Mouse (Mus musculus) mammary gland, adult 2 months (tissue): ENCODE results near the gene Nbl1. TPM values are rescaled to one million over a fixed set of nuclear protein-coding genes. Genes with fewer than 3 reads are reported as not detected.

Experiments used
- polyA plus RNA-seq: library from polyadenylated mRNA; depleted of rRNA; stranded (reverse); fragments of >200 nt; gene quantifications from 2 replicates; pipeline ENCODE4 v1.2.3, GENCODE M21; 2012; ENCODE audit warnings: low replicate concordance; rRNA removed

Nbl1 gene
- 105 and 191 TPM in 2 replicates for polyA plus RNA-seq

DNA sequence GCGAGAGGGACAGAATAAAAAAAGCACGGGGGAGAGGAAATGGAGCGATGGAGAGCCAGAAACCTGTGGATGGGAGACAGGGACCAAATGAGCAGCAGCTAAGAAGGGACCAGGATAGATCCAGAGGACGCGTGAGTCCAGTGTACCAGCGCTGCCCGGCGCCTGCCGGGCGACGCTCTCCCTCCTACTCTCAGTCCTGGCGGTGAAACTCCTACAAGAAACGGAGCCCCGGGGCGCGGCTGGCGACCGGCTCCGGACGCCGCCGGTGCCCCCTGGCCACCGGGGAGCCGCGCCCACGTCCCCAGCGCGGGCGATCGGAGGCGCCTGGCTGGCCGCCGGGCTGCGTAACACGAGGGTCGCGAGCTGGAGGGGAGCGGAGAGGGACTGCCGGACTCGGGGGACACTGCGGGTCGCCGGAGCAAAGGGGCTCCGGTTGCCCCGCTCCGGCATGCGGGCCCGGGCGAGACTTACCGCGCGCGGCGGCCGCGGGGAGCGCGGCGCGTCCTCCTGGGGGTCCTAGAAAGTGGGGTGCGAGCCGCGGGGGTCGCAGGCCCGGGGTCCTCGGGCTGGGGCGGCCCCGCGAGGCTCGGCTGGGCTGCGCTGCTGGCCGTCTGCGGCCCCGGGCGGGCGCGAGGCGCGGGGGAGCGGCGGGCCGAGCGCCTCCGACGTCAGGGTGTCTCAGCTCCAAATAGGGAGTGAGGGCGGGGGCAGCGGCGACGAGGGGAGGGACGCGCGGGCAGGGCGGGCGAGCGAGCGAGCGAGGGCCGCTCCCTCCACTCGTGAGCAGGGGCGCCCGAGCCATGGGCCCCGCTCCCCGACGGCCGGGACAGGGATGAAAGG is at the start of gene Nbl1:
Gene Nbl1, minus strand, starts transcription at position 638 of the 840 bp plus-strand sequence.

DNA sequence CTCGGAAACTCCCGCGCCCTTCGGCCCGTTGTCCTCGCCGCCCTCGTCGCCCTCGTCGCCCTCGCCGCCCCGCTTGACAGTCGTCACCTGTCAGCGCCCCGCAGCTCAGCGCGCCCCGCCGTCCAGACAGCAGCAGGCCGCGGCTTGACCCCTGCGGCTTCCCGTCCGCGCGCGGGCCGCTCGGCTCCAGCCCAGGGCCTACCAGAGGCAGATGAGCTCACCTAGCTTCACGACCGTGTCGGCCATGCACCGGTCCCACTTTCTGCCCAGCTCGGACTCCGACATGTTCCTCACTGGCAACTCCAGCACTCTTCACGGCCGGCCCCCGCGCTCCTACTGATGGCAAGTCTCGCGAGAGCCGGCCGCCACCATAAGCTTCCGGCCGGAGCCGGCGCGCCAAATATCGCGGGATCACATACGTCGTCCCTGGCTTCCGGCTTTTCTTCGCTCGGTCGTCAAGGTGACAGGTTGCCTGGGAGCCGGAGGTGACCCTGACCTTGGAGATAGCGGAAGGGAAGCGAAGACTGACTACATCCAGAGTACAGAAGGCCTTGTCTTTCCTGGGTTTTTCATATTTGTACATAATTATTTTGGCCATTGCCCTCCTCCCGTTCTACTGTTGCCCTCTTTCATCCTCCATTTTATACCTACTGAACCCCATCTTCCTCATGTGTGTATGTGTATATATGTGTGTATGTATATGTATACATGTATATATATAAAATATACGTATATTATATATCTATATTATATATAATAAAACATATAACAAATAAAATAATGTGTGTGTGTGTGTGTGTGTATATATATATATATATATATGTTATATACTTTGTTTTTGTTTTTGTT is 38.1 kb upstream of the Nbl1 start, which contains the start of gene Minos1:
Gene Minos1, minus strand, starts transcription at position 413 of the 849 bp plus-strand sequence.

DNA sequence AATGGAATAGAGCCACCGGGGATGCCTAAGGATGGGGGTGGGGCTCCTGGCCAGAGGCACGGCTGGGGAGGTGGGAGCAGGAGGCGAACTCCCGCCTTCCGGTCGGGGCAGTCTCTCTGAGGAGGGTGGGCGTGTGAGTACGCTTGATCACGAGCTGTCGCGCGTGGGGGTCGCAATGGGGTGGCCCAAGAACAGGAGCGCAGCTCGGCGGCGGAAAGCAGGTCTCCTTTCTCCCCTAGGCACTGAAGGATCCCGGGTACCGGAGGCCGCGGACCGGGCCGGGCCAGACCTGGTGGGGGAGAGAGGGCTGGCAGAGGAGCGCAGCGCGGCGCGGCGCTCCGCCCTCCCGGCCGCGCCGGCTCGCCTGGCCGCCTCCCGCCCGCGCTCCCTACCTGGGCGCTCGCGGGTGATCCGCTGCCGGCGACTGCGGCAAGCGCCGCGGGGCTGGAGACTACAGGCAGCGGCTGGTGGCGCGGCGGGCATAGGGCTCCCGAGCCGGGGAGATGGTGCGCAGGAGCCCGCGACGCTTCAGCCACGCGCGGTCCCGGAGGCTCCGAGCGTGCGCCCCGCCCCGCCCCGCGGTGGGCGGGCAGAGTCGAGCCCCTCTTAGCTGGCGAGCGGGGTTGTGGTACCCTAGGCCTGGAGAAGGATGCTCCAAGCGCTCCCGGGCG is 17.6 kb downstream of the Nbl1 start, which contains the start of gene Htr6:
Gene Htr6, minus strand, starts transcription at position 530 of the 671 bp plus-strand sequence.

Other genes with a start within 250 kb of the Nbl1 start
- 4.8 and 5.6 TPM in 2 replicates for gene Pla2g5, start 229.5 kb downstream of the Nbl1 start, polyA plus RNA-seq
- not detected in 2 replicates for gene Gm13030, start 219.0 kb downstream of the Nbl1 start, polyA plus RNA-seq
- gene Pla2g2e, start 215.1 kb downstream of the Nbl1 start, polyA plus RNA-seq = 3.1 and 3.3 TPM in 2 replicates
- gene Otud3, start 179.0 kb downstream of the Nbl1 start, polyA plus RNA-seq = 5.3 and 6.0 TPM in 2 replicates
- 0.14 and 0.20 TPM in 2 replicates for gene Rnf186, start 125.9 kb downstream of the Nbl1 start, polyA plus RNA-seq
- gene Tmco4, start 120.1 kb downstream of the Nbl1 start, polyA plus RNA-seq = 18.7 and 24.4 TPM in 2 replicates
- 0.09 and 0.13 TPM in 2 replicates for gene Htr6, start 17.4 kb downstream of the Nbl1 start, polyA plus RNA-seq
- 29.4 and 94.0 TPM in 2 replicates for gene Minos1, start 38.1 kb upstream of the Nbl1 start, polyA plus RNA-seq
- 139 and 209 TPM in 2 replicates for gene Capzb, start 99.9 kb upstream of the Nbl1 start, polyA plus RNA-seq
- 40.3 and 44.0 TPM in 2 replicates for gene Pqlc2, start 217.7 kb upstream of the Nbl1 start, polyA plus RNA-seq
- 33.7 and 51.5 TPM in 2 replicates for gene Akr7a5, start 217.8 kb upstream of the Nbl1 start, polyA plus RNA-seq